Mouse (Mus musculus) CH12.LX (cell line): Measurements from ENCODE around the gene Slc7a7. TPM values are rescaled to one million over a fixed set of nuclear protein-coding genes. Genes with fewer than 3 reads are reported as not detected.

Source experiments
- DNase-seq: peaks from one replicate; pipeline ENCODE4 v3.0.0-alpha.2; 2013; ENCODE audit errors: extremely low read depth
- H3K27ac ChIP-seq: 2 replicates; pipeline ENCODE4 v1.5.1; 2012; ENCODE audit warnings: low read depth, mild to moderate bottlenecking, control low read depth, moderate library complexity; ENCODE audit not compliant: insufficient read depth
- H3K27me3 ChIP-seq: replicated peaks from 2 replicates; pipeline ENCODE3; 2012; ENCODE audit warnings: inconsistent platforms
- H3K36me3 ChIP-seq, 2 experiments: replicated peaks in 1 of 2; 2 replicates each; pipeline versions ENCODE3 to v1.6.1; 2012; ENCODE audit warnings: inconsistent platforms in 1 of 2, low read length in 1 of 2, mild to moderate bottlenecking in 1 of 2, mixed read lengths in 1 of 2, moderate library complexity in 1 of 2; ENCODE audit not compliant: control insufficient read depth in 1 of 2, insufficient read depth in 1 of 2
- H3K4me1 ChIP-seq, 2 experiments: 2 replicates each; pipeline ENCODE4 v1.6.1; 2012; ENCODE audit warnings: inconsistent platforms in 1 of 2, moderate library complexity in 1 of 2; ENCODE audit not compliant: insufficient read depth in 2 of 2, control insufficient read depth in 1 of 2
- H3K4me2 ChIP-seq: 2 replicates; pipeline ENCODE4 v1.6.1; 2012; ENCODE audit warnings: low read depth, mild to moderate bottlenecking, control low read depth; ENCODE audit not compliant: poor library complexity, insufficient read depth, severe bottlenecking
- H3K4me3 ChIP-seq, 3 experiments: fragments of 150-350 bp in 1 of 3; sonication (generic) in 1 of 3; replicated peaks in 1 of 3; 2 replicates each; pipeline versions ENCODE3 to v1.5.1; 2011 to 2012; ENCODE audit warnings: low read depth in 2 of 3, low read length in 2 of 3, mild to moderate bottlenecking in 2 of 3, moderate library complexity in 2 of 3, control low read depth in 1 of 3, improper control_type of control experiment in 1 of 3, inconsistent platforms in 1 of 3, mixed read lengths in 1 of 3; ENCODE audit not compliant: poor library complexity in 1 of 3
- H3K79me2 ChIP-seq: replicated peaks from 2 replicates; pipeline ENCODE4 v1.6.1; 2012; ENCODE audit warnings: mild to moderate bottlenecking, moderate library complexity; ENCODE audit not compliant: control insufficient read depth, poor library complexity, insufficient read depth, severe bottlenecking; ENCODE audit errors: extremely low read depth
- H3K9ac ChIP-seq: 2 replicates; pipeline ENCODE4 v1.6.1; 2012; ENCODE audit warnings: low read depth, mild to moderate bottlenecking, control low read depth, moderate library complexity; ENCODE audit not compliant: insufficient read depth
- H3K9me3 ChIP-seq: replicated peaks from 2 replicates; pipeline ENCODE3; 2012; ENCODE audit warnings: low read length, inconsistent platforms, mixed read lengths
- E2F4 ChIP-seq: IDR thresholded peaks from 2 replicates; pipeline ENCODE4 v1.6.1; 2011; ENCODE audit warnings: low read depth, low read length, improper control_type of control experiment; ENCODE audit not compliant: insufficient replicate concordance
- EP300 ChIP-seq: IDR thresholded peaks from 2 replicates; pipeline ENCODE4 v1.6.1; 2011; ENCODE audit warnings: low read length, improper control_type of control experiment
- JUN ChIP-seq: IDR thresholded peaks from 2 replicates; pipeline ENCODE4 v1.6.1; 2011; ENCODE audit warnings: low read depth, mild to moderate bottlenecking, low read length, improper control_type of control experiment, moderate library complexity; ENCODE audit not compliant: insufficient read depth
- JUND ChIP-seq: conservative IDR thresholded peaks from 2 replicates; pipeline ENCODE4 v1.6.1; 2011; ENCODE audit warnings: low read depth, low read length, improper control_type of control experiment
- MAX ChIP-seq: IDR thresholded peaks from 2 replicates; pipeline ENCODE4 v1.6.1; 2011; ENCODE audit warnings: low read length, improper control_type of control experiment
- MEF2A ChIP-seq: IDR thresholded peaks from 2 replicates; pipeline ENCODE4 v1.6.1; 2014; ENCODE audit warnings: low read depth, mild to moderate bottlenecking, inconsistent platforms, low read length, improper control_type of control experiment, borderline replicate concordance
- NELFE ChIP-seq: IDR thresholded peaks from 2 replicates; pipeline ENCODE4 v1.6.1; 2011; ENCODE audit warnings: low read depth, low read length, improper control_type of control experiment
- NRF1 ChIP-seq: IDR thresholded peaks from 2 replicates; pipeline ENCODE4 v1.6.1; 2014; ENCODE audit warnings: low read depth, mild to moderate bottlenecking, inconsistent platforms, low read length, improper control_type of control experiment, moderate library complexity
- PAX5 ChIP-seq: IDR thresholded peaks from 2 replicates; pipeline ENCODE4 v1.6.1; 2012; ENCODE audit warnings: low read length, inconsistent platforms, mixed read lengths
- RAD21 ChIP-seq: IDR thresholded peaks from 2 replicates; pipeline ENCODE4 v1.6.1; 2011; ENCODE audit warnings: low read depth, mild to moderate bottlenecking, low read length, improper control_type of control experiment, moderate library complexity
- RCOR1 ChIP-seq: conservative IDR thresholded peaks from 2 replicates; pipeline ENCODE4 v1.6.1; 2012; ENCODE audit warnings: low read depth, mild to moderate bottlenecking, inconsistent platforms, low read length, improper control_type of control experiment
- SIN3A ChIP-seq: IDR thresholded peaks from 2 replicates; pipeline ENCODE4 v1.6.1; 2012; ENCODE audit warnings: low read length, improper control_type of control experiment, inconsistent platforms
- TCF12 ChIP-seq: IDR thresholded peaks from 2 replicates; pipeline ENCODE4 v1.6.1; 2014; ENCODE audit warnings: low read depth, mild to moderate bottlenecking, inconsistent platforms, low read length, improper control_type of control experiment
- UBTF ChIP-seq: IDR thresholded peaks from 2 replicates; pipeline ENCODE4 v1.6.1; 2012; ENCODE audit warnings: low read depth, mild to moderate bottlenecking, inconsistent platforms, low read length, improper control_type of control experiment, moderate library complexity
- USF2 ChIP-seq: conservative IDR thresholded peaks from 2 replicates; pipeline ENCODE4 v1.6.1; 2011; ENCODE audit warnings: low read depth, low read length, improper control_type of control experiment
- ZC3H11A ChIP-seq: IDR thresholded peaks from 2 replicates; pipeline ENCODE4 v1.6.1; 2012; ENCODE audit warnings: low read depth, mild to moderate bottlenecking, inconsistent platforms, low read length, improper control_type of control experiment
- ZMIZ1 ChIP-seq: IDR thresholded peaks from 2 replicates; pipeline ENCODE4 v1.6.1; 2012; ENCODE audit warnings: low read depth, mild to moderate bottlenecking, inconsistent platforms, low read length, improper control_type of control experiment
- ZNF384 ChIP-seq: IDR thresholded peaks from 2 replicates; pipeline ENCODE4 v1.6.1; 2012; ENCODE audit warnings: low read depth, low read length, improper control_type of control experiment, inconsistent platforms
- dilution Hi-C: fragments of 300-500 bp; cut with MboI; formaldehyde crosslinking; loops from 2 replicates; pipeline ENCODE4 v1.14.3; 2020; ENCODE audit warnings: low sequenced_read_pairs; ENCODE audit not compliant: extremely low pct_unique_long_range_greater_than_20kb, extremely low pct_ligation_motif_present
- in situ Hi-C: fragments of 300-500 bp; cut with MboI; formaldehyde crosslinking; loops from 3 replicates; pipeline ENCODE4 v1.14.3; 2019; ENCODE audit warnings: low sequenced_read_pairs, low pct_ligation_motif_present, low pct_unique_long_range_greater_than_20kb, mixed read lengths
- polyA plus RNA-seq: library from polyadenylated mRNA; unstranded; fragments of >175 nt; gene quantifications from 2 replicates; pipeline ENCODE4 v1.2.1, GENCODE M21; 2012; ENCODE audit warnings: low read depth; ENCODE audit not compliant: insufficient read length
- total RNA-seq, 2 experiments: library from RNA; depleted of rRNA; stranded (reverse); fragments of 300-350 nt in 1 of 2; fragments of >200 nt in 1 of 2; gene quantifications; 2 replicates each; pipeline ENCODE4 v1.2.3; 2012 to 2014

The Slc7a7 gene
- total and polyA plus RNA-seq, 3 experiments = 27.8 to 50.4 (median 45.4) TPM

DNA sequence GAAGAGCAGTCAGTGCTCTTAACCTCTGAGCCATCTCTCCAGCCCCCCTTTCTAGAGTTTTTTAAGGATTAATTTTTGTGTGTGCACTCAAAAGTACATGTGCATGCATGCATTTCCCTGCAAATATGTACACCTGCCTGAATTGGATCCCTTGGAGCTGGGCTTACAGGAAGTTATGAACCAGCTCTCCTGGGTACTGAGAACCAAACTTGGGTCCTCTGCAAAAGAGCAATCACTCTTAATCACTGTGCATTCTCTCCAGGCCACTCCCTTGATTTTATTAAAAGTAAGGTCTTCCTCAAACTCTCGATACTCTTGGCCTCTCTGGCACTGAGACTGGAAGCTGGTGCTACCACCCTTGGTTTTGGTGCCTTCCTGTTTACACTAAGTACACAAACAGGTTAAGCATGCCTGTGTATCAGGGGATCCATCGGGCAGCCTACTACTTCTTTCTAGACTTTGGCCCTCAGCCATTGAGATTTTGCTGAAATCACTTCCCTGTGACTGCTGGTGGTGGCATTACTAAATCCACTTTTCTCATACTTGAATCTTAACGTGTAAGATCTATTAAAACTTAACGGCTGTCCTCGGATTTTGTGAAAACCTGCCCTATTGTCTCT is 52.4 kb downstream of the Slc7a7 start:
- no peak overlapping the region for H3K4me3 ChIP-seq
- H3K27me3 ChIP-seq = no peaks in the 10 kb centered on the region
- dilution Hi-C loops = no loop called here
- H3K36me3 ChIP-seq = peaks cover 52 to 70% of the 10 kb centered on the region in 2 experiments
- no peaks in the 10 kb centered on the region for H3K9me3 ChIP-seq
- no peak overlapping the region for H3K4me2 ChIP-seq
- H3K27ac ChIP-seq = no peak overlapping the region
- no peak overlapping the region for H3K9ac ChIP-seq
- no peak for TF ChIP-seq SIN3A
- no peak for TF ChIP-seq RAD21
- TF ChIP-seq MEF2A = no peak
- TF ChIP-seq ZNF384 = no peak
- no peak for TF ChIP-seq JUN
- no peak for TF ChIP-seq ZMIZ1
- no peak for TF ChIP-seq RCOR1
- TF ChIP-seq NELFE = no peak
- TF ChIP-seq TCF12 = no peak
- no peak for TF ChIP-seq E2F4
- no peak for TF ChIP-seq PAX5
- no peak for TF ChIP-seq USF2
- no peak for TF ChIP-seq NRF1
- TF ChIP-seq ZC3H11A = no peak
- no peak for TF ChIP-seq JUND
- no peak for TF ChIP-seq UBTF
- no peak for TF ChIP-seq MAX
- DNase-seq = no peak
- in situ Hi-C loops = loop anchor here (5.0 kb wide), 1 partner anchor 37 kb away; no protein-coding TSS in a partner anchor
- peaks cover 2 to 17% of the 10 kb centered on the region in 2 experiments; a peak in 1 of 4 replicates for H3K4me1 ChIP-seq
- H3K79me2 ChIP-seq = peaks cover 21% of the 10 kb centered on the region

DNA sequence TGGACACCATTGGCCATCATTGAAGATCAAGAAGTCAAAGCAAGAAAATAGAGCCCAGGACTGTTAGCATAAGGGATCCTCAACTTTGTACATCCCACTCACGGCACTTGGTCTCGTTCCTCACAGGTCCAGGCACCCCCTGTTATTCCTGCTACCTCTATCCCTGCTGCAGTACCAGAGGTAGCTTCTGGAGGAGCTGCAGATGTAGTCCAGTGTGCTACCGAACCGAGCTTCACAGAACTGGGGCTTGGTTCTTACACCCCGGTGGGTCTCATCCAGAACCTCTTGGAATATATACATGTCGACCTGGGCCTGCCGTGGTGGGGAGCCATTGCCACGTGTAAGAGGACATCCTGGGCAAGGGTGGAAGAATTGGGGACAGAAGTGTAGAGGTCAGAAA is 54.4 kb downstream of the Slc7a7 start:
- Histone ChIP-seq H3K27ac (no peak overlapping the region), H3K4me3 (no peak overlapping the region), H3K9me3 (no peaks in the 10 kb centered on the region), H3K36me3 (peaks cover 32 to 50% of the 10 kb centered on the region in 2 experiments), H3K9ac (no peak overlapping the region), H3K4me2 (no peak overlapping the region), H3K79me2 (peaks cover 21% of the 10 kb centered on the region), H3K27me3 (no peaks in the 10 kb centered on the region), H3K4me1 (peaks cover 2 to 16% of the 10 kb centered on the region in 2 experiments; a peak in 1 of 4 replicates)
- DNase-seq = no peak
- TF ChIP-seq EP300 = no peak
- in situ Hi-C loops = no loop called here
- dilution Hi-C loops = no loop called here
